ENCODE assay signal across 8 mouse cellular contexts in genomic region chr11:59202081-59202995, GRCm38 (mm10). TPM values are rescaled to one million over a fixed set of nuclear protein-coding genes. Genes with fewer than 3 reads are reported as not detected.
DNase-seq lines count a peak whose midpoint lies in the region; ATAC-seq lines count a peak whose summit lies in the region.

TSS of gene Mrpl55 (plus strand) at chr11:59202486.

- DNase-seq in 3134 (ENCODE audit: extremely low read depth, insufficient read length, low spot score), result peak; percentile 97
- peak; percentile 96 for DNase-seq in adrenal gland, postnatal 25 days
- peak; percentile 95 to 96 for DNase-seq in heart, adult 18-20 months
- DNase-seq in kidney, adult 8-10 months, result peak; percentile 89 to 93
- DNase-seq in monocyte, adult 2 months (ENCODE audit: low read depth in 1 of 2, low spot score in 2 of 2), result peak; percentile 64 to 86
- peak; percentile 90 to 94 for DNase-seq in spleen, postnatal 36 days (ENCODE audit: low spot score in 2 of 2)

- peak within 1 kb of the TSS; percentile 73 for H3K4me2 ChIP-seq in embryonic facial prominence, embryonic 12.5 days (replicated peaks)
- H3K4me2 ChIP-seq in limb, embryonic 15.5 days, result peak within 1 kb of the TSS; percentile 81

- WGBS in embryonic facial prominence, embryonic 12.5 days, result under 1% methylated on average over 63 of the region's 63 CpGs
- under 1% methylated on average over 63 of the region's 63 CpGs for WGBS in limb, embryonic 15.5 days

- peak within 1 kb of the TSS; percentile 72 for H3K27ac ChIP-seq in embryonic facial prominence, embryonic 12.5 days
- H3K27ac ChIP-seq in limb, embryonic 15.5 days, result peak within 1 kb of the TSS; percentile 87

- no peaks in the 10 kb centered on the region for H3K27me3 ChIP-seq in embryonic facial prominence, embryonic 12.5 days
- H3K27me3 ChIP-seq in limb, embryonic 15.5 days, result no peaks in the 10 kb centered on the region

- ATAC-seq in embryonic facial prominence, embryonic 12.5 days (ENCODE audit: insufficient number of reproducible peaks, insufficient read depth, low FRiP score, low TSS enrichment), result peak; percentile 87
- ATAC-seq in limb, embryonic 15.5 days (ENCODE audit: insufficient number of reproducible peaks, low FRiP score, low TSS enrichment, low read depth), result peak; percentile 85

- no peaks in the 10 kb centered on the region for H3K9me3 ChIP-seq in embryonic facial prominence, embryonic 12.5 days
- H3K9me3 ChIP-seq in limb, embryonic 15.5 days, result no peaks in the 10 kb centered on the region

- peak within 1 kb of the TSS; percentile 89 for H3K4me3 ChIP-seq in embryonic facial prominence, embryonic 12.5 days
- H3K4me3 ChIP-seq in limb, embryonic 15.5 days, result peak within 1 kb of the TSS; percentile 88

- H3K4me1 ChIP-seq in embryonic facial prominence, embryonic 12.5 days, result peaks cover 14% of the 10 kb centered on the region
- peaks cover 18% of the 10 kb centered on the region for H3K4me1 ChIP-seq in limb, embryonic 15.5 days

- H3K36me3 ChIP-seq in embryonic facial prominence, embryonic 12.5 days, result peaks cover 40% of the 10 kb centered on the region
- H3K36me3 ChIP-seq in limb, embryonic 15.5 days, result peaks cover 52% of the 10 kb centered on the region

- peak within 1 kb of the TSS; percentile 78 for H3K9ac ChIP-seq in embryonic facial prominence, embryonic 12.5 days
- peak within 1 kb of the TSS; percentile 78 for H3K9ac ChIP-seq in limb, embryonic 15.5 days

RNA-seq across cellular contexts. Expression of gene Mrpl55, which starts in this region (rescaled TPM):
- total RNA-seq in adrenal gland, postnatal 25 days (2021), result 42.3 and 52.6 TPM in 2 replicates
- polyA plus RNA-seq in embryonic facial prominence, embryonic 12.5 days (2016; fragmentation: Nextera tagmentation; extraction: Ambion mirVana), result 90.9 and 98.5 TPM in 2 replicates
- 100 to 1,000 TPM; 122 to 133 TPM for total RNA-seq in heart, adult 18-20 months (2021)
- polyA plus RNA-seq in limb, embryonic 15.5 days (2015; fragmentation: Nextera tagmentation; extraction: Ambion mirVana), result 75.7 and 78.9 TPM in 2 replicates

Comparison
In these comparisons a context has a peak if more than half of its experiments do, and no peak if none do; other contexts are left out.
1. Peak in every context shown above with its lines: DNase-seq, ATAC-seq, H3K4me3 ChIP-seq and H3K27ac ChIP-seq.